Mouse (Mus musculus) MEL-GATA-1-ER (cell line): ENCODE measurements around the gene Zbtb40.

Experiments
- DNase-seq: peaks from one replicate; pipeline ENCODE4 v3.0.0-alpha.2; 2012; ENCODE audit warnings: low read depth; ENCODE audit errors: extremely low read depth

Gene Zbtb40

GRCm38 (mm10) chr4:137048550-137049032 lies at the start of gene Zbtb40:
TSS of gene Zbtb40 (minus strand) at chr4:137048801.
- DNase-seq = peak; percentile 85

GRCm38 (mm10) chr4:137097984-137098327 lies 49.4 kb upstream of the Zbtb40 start:
- DNase-seq = no peak

- DNase-seq = no peak
Observed at GRCm38 (mm10) chr4:137097246-137097983, 48.8 kb upstream of the Zbtb40 start.

- no peak for DNase-seq
Observed at GRCm38 (mm10) chr4:137096353-137096752, 47.8 kb upstream of the Zbtb40 start.

GRCm38 (mm10) chr4:137085083-137085810 lies 36.6 kb upstream of the Zbtb40 start:
- no peak for DNase-seq

GRCm38 (mm10) chr4:137082866-137083265 lies 34.3 kb upstream of the Zbtb40 start:
- DNase-seq = no peak

GRCm38 (mm10) chr4:137081401-137081800 lies 32.8 kb upstream of the Zbtb40 start:
- DNase-seq = no peak

- DNase-seq = no peak
Observed at GRCm38 (mm10) chr4:137077216-137077615, 28.6 kb upstream of the Zbtb40 start.

- DNase-seq = no peak
Observed at GRCm38 (mm10) chr4:137071204-137071603, 22.6 kb upstream of the Zbtb40 start.

- no peak for DNase-seq
Observed at GRCm38 (mm10) chr4:137068491-137068890, 19.9 kb upstream of the Zbtb40 start.

GRCm38 (mm10) chr4:137065846-137066245 lies 17.2 kb upstream of the Zbtb40 start:
- DNase-seq = no peak

GRCm38 (mm10) chr4:137054932-137055331 lies 6.3 kb upstream of the Zbtb40 start:
- no peak for DNase-seq

GRCm38 (mm10) chr4:137053810-137054209 lies 5.2 kb upstream of the Zbtb40 start:
- DNase-seq = no peak

GRCm38 (mm10) chr4:137047840-137048549 lies 606 bp downstream of the Zbtb40 start:
- DNase-seq = no peak

GRCm38 (mm10) chr4:137046110-137046509 lies 2.5 kb downstream of the Zbtb40 start:
- DNase-seq = no peak

- DNase-seq = no peak
Observed at GRCm38 (mm10) chr4:137044516-137044915, 4.1 kb downstream of the Zbtb40 start.

- DNase-seq = no peak
Observed at GRCm38 (mm10) chr4:137043799-137044198, 4.8 kb downstream of the Zbtb40 start.

GRCm38 (mm10) chr4:137042039-137042438 lies 6.6 kb downstream of the Zbtb40 start:
- no peak for DNase-seq

- DNase-seq = no peak
Observed at GRCm38 (mm10) chr4:137041161-137041621, 7.4 kb downstream of the Zbtb40 start.

- no peak for DNase-seq
Observed at GRCm38 (mm10) chr4:137039441-137039840, 9.2 kb downstream of the Zbtb40 start.

GRCm38 (mm10) chr4:137038501-137038900 lies 10.1 kb downstream of the Zbtb40 start:
- no peak for DNase-seq

GRCm38 (mm10) chr4:137038096-137038495 lies 10.5 kb downstream of the Zbtb40 start:
- no peak for DNase-seq
